Mouse (Mus musculus): ENCODE results near the gene Krt16. TPM values are rescaled to one million over a fixed set of nuclear protein-coding genes. Genes with fewer than 3 reads are reported as not detected.

The Krt16 gene
- not detected for total RNA-seq (2021)

- DNase-seq (ENCODE audit: extremely low spot score in 1 of 2, low spot score in 2 of 2): no peak
Observed at GRCm38 (mm10) chr11:100248852-100249465, at the start of gene Krt16. Krt16 (minus strand) TSS chr11:100248902.

GRCm38 (mm10) chr11:100297801-100298200 lies 49.1 kb upstream of the Krt16 start:
- DNase-seq (ENCODE audit: extremely low spot score in 1 of 2, low spot score in 2 of 2): no peak
- intact Hi-C loops (cut with DNase I): loop anchor here (5.0 kb wide), 2 partner anchors 836 to 920 kb away; no protein-coding TSS in a partner anchor

More at GRCm38 (mm10) chr11:100248852-100249465, at the start of gene Krt16:
- intact Hi-C loops (cut with DNase I): no loop called here

DNA sequence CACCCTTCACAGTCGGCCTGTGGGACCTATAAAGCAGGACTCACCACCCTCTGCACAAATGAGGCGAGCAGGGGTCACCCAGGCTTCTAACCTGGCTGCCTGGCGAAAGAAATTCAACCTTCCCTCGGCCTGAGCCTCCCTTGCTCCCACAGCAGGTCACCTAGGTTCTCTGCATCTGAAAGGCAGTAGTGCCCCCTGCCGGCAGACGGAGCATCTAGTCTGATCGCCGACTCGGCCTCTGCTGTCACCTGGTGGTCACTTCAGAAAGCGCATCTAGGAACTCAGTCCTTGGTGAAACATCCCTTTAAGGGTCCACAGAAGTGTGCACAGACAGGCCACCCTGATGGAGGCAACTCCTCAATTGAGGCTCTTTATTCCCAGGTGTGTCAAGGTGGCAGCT lies 46.6 kb upstream of the Krt16 start:
- intact Hi-C loops (cut with DNase I): loop anchor here (5.0 kb wide), 2 partner anchors 833 to 918 kb away; no protein-coding TSS in a partner anchor
- peak; percentile 54 to 83 for DNase-seq (ENCODE audit: extremely low spot score in 1 of 2, low spot score in 2 of 2)

GRCm38 (mm10) chr11:100292884-100293283 lies 44.2 kb upstream of the Krt16 start:
- no peak for DNase-seq (ENCODE audit: extremely low spot score in 1 of 2, low spot score in 2 of 2)
- intact Hi-C loops (cut with DNase I): no loop called here

DNA sequence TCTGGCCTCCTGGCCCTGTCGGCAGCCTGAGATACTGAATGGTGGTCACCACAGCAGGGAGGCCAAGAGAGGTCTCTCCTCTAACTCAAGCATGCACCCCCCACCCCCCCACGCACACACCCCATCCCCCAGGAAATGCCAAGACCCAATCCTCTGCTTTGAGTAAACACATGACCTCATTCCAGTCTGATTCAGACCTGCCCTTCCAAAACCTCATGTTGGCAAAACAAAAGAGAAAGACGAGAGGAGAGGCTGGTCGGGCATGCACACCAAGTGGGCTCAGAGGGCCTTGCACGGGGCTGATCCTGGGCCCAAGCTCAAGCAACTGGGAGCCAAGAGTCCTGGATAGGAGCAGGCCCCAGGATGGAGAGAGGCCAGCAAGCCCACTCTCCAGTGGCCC lies 41.5 kb upstream of the Krt16 start:
- no peak for DNase-seq (ENCODE audit: extremely low spot score in 1 of 2, low spot score in 2 of 2)
- intact Hi-C loops (cut with DNase I): no loop called here

DNA sequence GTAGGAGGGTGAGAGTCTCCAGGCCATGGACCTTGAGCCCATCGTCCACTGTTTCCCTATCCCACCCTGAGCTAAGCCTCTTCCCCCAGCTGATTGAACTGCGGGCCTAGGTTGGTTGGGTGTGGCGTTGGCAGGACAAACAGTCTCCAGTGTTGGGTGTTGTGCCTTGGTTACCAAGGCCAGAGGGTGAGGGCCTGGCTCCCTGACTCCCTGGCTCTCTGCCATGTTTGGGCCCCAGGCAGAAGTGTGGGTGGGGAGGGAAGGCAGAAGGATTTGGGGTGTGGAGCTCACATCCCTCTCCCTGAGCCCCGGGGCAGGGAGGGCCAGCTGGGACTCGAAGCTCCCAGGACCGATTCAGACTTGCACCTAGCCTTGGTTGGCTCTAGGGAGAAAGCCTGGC lies 40.2 kb upstream of the Krt16 start:
- no peak for DNase-seq (ENCODE audit: extremely low spot score in 1 of 2, low spot score in 2 of 2)
- intact Hi-C loops (cut with DNase I): no loop called here

DNA sequence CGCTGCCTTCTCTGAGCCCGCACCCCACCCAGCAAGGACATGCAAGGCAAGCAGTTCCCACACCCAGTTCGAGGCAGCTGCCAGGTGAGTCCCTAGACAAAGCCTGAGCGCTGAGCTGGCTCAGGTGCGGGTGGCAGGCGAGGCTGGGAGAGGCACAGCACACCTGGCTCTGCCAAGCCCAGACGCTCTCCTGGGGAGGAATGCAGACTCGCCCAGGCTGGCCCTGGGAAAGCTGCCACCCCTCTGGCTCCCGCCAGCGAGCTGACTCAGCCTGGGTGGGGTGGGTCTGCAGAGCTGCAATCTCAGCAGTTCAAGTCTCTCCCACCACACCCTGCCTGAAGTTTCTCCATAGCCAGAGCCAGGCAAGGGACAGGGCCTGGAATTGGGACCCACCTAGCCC lies 38.3 kb upstream of the Krt16 start:
- intact Hi-C loops (cut with DNase I): no loop called here
- no peak for DNase-seq (ENCODE audit: extremely low spot score in 1 of 2, low spot score in 2 of 2)

GRCm38 (mm10) chr11:100284988-100285387 lies 36.3 kb upstream of the Krt16 start:
- intact Hi-C loops (cut with DNase I): loop anchor here (5.0 kb wide), 2 partner anchors 228 to 278 kb away; no protein-coding TSS in a partner anchor
- DNase-seq (ENCODE audit: extremely low spot score in 1 of 2, low spot score in 2 of 2): no peak

- intact Hi-C loops (cut with DNase I): loop anchor here (1.0 to 5.0 kb wide), 3 partner anchors 225 to 816 kb away; no protein-coding TSS in a partner anchor
- DNase-seq (ENCODE audit: extremely low spot score in 1 of 2, low spot score in 2 of 2): peak; percentile 45 to 84
Observed at GRCm38 (mm10) chr11:100282549-100282948, 33.8 kb upstream of the Krt16 start.

GRCm38 (mm10) chr11:100281596-100282544 lies 33.2 kb upstream of the Krt16 start:
- intact Hi-C loops (cut with DNase I): loop anchor here (1.0 to 5.0 kb wide), 4 partner anchors 113 to 816 kb away; no protein-coding TSS in a partner anchor
- DNase-seq (ENCODE audit: extremely low spot score in 1 of 2, low spot score in 2 of 2): peak; percentile 81 to 89

DNA sequence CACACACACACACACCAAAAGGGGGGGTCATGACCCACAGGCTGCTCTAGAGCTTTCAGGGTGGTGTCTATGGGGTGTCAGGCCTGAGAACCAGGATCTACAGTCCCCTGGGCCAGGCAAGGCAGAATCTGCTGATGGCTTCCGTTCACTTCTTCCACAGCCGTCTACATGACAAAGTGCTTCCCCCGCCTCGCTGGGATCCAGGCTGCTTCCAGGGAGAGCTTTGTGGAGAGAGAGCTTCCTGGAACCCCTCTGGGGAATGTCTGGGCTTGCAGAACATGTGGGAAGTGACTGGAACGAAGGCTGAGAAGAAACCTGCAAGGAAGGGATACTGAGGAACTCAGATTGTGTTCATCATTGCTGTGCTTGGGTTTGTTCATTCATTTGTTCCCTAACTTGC lies 30.1 kb upstream of the Krt16 start:
- intact Hi-C loops (cut with DNase I): no loop called here
- DNase-seq (ENCODE audit: extremely low spot score in 1 of 2, low spot score in 2 of 2): no peak

DNA sequence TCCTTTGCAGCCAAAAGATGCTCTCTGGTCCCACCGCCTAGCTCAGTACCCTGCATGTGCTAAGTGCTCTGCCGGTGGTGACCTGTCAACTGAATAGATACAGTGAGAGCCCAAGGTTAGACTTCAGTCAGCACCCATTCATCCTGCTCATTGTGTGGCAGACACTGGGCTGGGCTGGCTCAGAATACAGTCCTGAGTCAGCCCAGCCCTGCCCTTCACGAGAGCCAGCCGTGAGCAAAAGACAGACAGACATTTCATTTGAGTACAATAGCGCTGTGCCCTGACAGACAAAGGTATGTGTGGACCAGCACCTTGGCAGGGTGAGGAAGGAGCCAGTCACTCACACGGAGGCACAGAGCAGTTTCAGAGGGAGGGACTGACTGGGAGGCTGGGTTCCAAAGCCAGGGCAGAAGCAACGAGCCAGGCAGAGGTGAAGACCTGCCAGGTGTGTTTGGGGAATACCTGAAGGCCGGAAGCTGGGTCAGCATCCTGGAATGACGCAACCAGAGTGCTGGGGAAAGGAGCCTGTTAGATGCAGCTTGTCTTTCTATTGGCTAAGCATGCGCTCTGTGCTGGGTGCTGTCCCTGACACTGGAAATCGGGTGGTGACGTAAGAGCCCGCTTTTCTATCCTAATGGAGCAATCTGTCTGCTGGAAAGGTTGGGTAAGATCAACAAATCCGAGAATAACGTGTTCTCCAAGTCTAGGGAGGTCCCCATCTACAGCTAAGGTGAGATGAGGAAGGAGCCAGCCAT lies 29.2 kb upstream of the Krt16 start:
- DNase-seq (ENCODE audit: extremely low spot score in 1 of 2, low spot score in 2 of 2): no peak
- intact Hi-C loops (cut with DNase I): no loop called here

- intact Hi-C loops (cut with DNase I): no loop called here
- no peak for DNase-seq (ENCODE audit: extremely low spot score in 1 of 2, low spot score in 2 of 2)
Observed at GRCm38 (mm10) chr11:100275466-100275865, 26.8 kb upstream of the Krt16 start.

DNA sequence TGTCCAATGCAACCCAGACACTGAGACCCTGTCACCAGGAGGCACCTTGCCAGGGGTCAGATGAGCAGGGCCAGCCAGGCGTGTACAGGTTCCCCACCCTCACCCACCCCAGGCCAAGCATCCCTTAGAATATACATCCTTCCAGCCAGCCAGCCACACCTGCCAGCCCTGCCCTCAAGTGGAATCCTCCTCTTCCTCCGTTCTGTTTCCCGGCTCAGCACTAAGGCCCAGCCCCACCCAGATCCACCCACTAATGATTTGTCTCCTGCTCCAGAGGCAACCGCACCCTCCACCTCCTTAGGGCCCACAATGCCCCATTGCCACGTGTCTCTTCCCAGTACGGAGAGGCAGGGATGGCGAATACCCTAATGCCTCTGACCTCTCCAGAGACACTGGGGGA lies 26.0 kb upstream of the Krt16 start:
- intact Hi-C loops (cut with DNase I): no loop called here
- DNase-seq (ENCODE audit: extremely low spot score in 1 of 2, low spot score in 2 of 2): no peak

GRCm38 (mm10) chr11:100271878-100272277 lies 23.2 kb upstream of the Krt16 start:
- intact Hi-C loops (cut with DNase I): no loop called here
- DNase-seq (ENCODE audit: extremely low spot score in 1 of 2, low spot score in 2 of 2): no peak

DNA sequence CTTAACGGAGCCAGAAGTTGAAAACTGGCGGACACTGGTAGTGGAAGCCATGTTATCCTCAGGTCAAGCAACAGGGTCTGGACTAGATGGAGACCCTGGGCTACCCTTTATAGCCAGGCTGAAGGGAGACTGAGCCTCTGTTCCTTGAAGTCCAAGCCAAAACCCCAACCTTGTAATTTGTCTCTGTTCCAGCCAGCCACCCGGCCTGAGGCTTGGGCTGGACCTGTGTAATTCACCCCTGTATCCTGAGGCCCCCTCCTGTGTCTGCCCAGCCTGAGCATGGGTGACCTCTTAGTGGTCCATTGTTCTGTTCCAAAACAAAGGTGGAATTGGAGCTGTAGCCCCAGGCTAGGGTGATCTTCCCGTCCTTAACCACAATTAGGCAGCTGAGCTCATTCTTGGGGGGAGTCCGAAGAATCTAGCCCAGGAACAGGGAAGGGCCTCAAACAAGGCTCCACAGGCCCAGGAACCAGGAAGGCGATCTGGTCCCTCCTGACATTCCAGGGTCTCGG lies 21.2 kb upstream of the Krt16 start, which contains the start of gene Krt42:
Krt42 (minus strand) TSS at position 51 of the 512 bp plus-strand sequence.
- intact Hi-C loops (cut with DNase I): no loop called here
- DNase-seq (ENCODE audit: extremely low spot score in 1 of 2, low spot score in 2 of 2): no peak

DNA sequence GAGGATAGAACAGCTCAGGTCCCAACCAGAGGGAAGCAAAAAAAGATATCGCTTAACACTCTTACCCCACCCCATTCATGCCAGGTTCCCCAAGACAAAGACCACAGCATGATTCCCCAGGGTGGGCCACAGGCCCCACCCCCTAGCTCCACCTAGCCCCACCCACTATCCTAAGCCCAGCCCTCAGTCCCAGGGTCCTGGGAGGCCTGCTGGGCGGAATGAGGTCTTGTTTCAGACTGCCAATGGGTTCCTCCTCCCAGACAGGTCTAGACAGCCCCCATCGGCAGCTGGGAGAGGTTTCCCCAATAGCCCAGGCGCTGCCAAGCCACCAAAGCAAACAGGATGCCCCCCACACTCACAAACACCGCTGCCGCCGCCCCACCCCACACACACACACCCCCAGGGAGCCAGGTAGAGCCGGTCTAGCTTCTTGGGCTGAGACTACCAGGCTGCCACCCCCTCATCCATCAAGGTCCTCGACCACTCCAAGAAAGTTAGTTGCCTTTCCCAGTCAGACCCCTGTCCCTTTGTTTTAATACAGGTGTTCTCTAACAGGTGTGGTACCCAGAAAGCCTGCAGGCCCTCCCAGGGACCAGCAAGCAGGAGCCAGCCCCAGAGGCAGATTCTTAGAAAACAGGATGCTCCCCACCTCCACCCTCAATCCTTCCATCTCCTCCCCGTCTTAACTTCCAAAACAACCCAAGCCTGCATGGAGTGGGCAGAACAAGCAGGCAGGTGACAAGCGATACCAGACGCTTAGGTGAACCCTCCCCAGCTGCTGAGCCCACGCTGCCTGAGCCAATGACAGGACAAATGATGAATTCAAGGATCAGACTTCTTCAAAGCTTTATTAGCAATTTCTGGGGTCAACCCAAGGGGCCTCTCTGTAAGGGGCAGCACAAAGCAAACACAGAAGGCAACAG lies 13.6 kb upstream of the Krt16 start:
- intact Hi-C loops (cut with DNase I): no loop called here
- no peak for DNase-seq (ENCODE audit: extremely low spot score in 1 of 2, low spot score in 2 of 2)

DNA sequence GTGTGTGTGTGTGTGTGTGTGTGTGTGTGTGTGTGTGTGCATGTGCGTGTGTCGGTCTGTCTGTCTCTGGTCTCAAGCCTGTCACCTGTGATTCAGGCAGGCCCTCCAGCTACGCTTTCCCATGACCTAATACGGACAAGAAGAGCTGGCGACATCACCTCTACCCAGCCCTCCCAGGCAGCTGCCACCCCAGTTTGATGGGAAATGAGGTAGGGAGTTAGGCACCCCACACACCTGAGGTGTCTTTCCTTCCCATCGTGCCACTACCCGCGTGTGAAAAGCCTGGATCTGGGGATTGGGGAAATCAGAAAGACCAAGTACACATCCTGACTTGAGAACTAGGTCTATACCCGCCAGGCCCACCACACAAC lies 12.5 kb upstream of the Krt16 start:
- intact Hi-C loops (cut with DNase I): no loop called here

More for the DNA sequence above, 12.5 kb upstream of the Krt16 start:
- DNase-seq (ENCODE audit: extremely low spot score in 1 of 2, low spot score in 2 of 2): no peak
